Mouse (Mus musculus): ENCODE data around the gene Olfr1411.

The Olfr1411 gene

DNA sequence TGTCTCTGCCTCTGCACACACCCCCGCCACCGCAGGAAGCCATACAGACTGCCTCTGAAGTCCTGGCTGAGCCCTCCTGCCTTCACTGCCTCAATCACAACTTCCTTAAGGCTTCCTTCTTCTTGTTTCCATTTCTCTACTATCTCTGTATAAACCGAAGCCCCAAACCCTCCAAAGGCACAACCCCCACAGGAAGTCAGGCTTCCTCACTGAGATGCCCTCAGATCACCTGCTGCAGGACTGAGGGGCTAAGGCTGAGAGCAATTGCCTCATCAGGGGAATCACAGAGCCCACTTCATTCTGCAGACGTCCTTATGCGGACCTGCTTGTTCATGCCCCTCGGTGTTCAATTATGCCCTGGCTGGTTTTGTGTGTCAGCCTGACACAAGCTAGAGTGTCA lies 46.2 kb downstream of the Olfr1411 start:
- no peak for DNase-seq

GRCm38 (mm10) chr1:92641514-92642272 lies 47.5 kb downstream of the Olfr1411 start, which contains the start of gene Cops9:
Gene Cops9, minus strand, starts transcription at chr1:92641985.
- peak; percentile 86 for DNase-seq

- DNase-seq, result no peak
These were observed 49.5 kb downstream of the Olfr1411 start for GRCm38 (mm10) chr1:92643691-92644090.

- DNase-seq, result no peak
These were observed 50.7 kb downstream of the Olfr1411 start for GRCm38 (mm10) chr1:92644916-92645315.

- no peak for DNase-seq
These were observed 51.9 kb downstream of the Olfr1411 start for GRCm38 (mm10) chr1:92646111-92646510.

GRCm38 (mm10) chr1:92646601-92647000 lies 52.4 kb downstream of the Olfr1411 start:
- no peak for DNase-seq

DNA sequence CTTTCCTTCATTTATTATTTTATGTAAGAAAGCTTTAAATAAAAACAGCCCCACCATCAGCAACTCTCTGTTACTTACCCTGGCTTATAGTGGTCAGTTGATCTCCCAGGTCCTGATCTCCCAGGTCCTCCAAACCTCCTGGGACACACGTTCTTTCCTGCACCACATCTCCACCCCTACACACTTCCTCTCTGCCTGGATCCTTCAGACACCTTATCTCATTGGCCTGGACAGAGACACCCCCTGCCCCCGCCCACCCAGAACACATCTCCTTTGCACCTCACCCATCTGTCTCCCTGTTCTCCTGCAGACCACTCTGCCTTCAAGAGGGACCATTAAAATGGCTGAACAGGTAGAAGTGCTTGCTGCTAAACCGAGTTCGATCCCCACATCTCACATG lies 52.8 kb downstream of the Olfr1411 start:
- DNase-seq, result no peak

Measured in kidney, adult 11 months (tissue).